Comparison of ENCODE assay signal across 25 mouse cellular contexts in genomic region chr5:147135089-147135446, GRCm38 (mm10). TPM values are rescaled to one million over a fixed set of nuclear protein-coding genes. Genes with fewer than 3 reads are reported as not detected.
"Had no signal": no experiment of that assay in that cellular context is flagged by ENCODE, and none has a peak within 500 bp of the region (broad histone marks: within the 10 kb centered on the region; RNA-seq: fewer than 3 reads in every experiment).

No protein-coding gene starts in this region.

- H3K4me3 ChIP-seq: layer of hippocampus, adult 2 months; limb, embryonic 10.5 days; limb, embryonic 13.5 days; liver, embryonic 12.5 days; liver, embryonic 15.5 days; lung, embryonic 15.5 days; megakaryocyte, embryonic 14.5 days; myocyte; neural tube, embryonic 13.5 days had no signal

- H3K9me3 ChIP-seq: limb, embryonic 10.5 days; limb, embryonic 13.5 days; liver, embryonic 12.5 days; liver, embryonic 15.5 days; lung, embryonic 15.5 days; neural tube, embryonic 13.5 days had no signal

- ATAC-seq: intestine, embryonic 16.5 days; liver, embryonic 12.5 days had no signal

- H3K9ac ChIP-seq: limb, embryonic 13.5 days; liver, embryonic 12.5 days; liver, embryonic 15.5 days; lung, embryonic 15.5 days; neural tube, embryonic 13.5 days had no signal

- H3K4me1 ChIP-seq: liver, embryonic 12.5 days; liver, embryonic 15.5 days; megakaryocyte, embryonic 14.5 days had no signal

- H3K27me3 ChIP-seq: limb, embryonic 13.5 days; liver, embryonic 12.5 days had no signal

- H3K36me3 ChIP-seq: limb, embryonic 10.5 days; limb, embryonic 13.5 days; liver, embryonic 12.5 days; liver, embryonic 15.5 days; lung, embryonic 15.5 days; neural tube, embryonic 13.5 days had no signal

- DNase-seq: layer of hippocampus, adult 9-11 months; liver; lung, adult 18-20 months; lung, postnatal 10 days; lung, postnatal 36 days; thymus, adult 18-20 months; thymus, postnatal 4 days had no signal

- H3K27ac ChIP-seq: kidney, postnatal 0 days; layer of hippocampus, adult 2 months; limb, embryonic 10.5 days; limb, embryonic 13.5 days; liver, embryonic 12.5 days; liver, embryonic 15.5 days; lung, embryonic 15.5 days; neural tube, embryonic 13.5 days had no signal

- H3K4me2 ChIP-seq: limb, embryonic 13.5 days; liver, embryonic 12.5 days; liver, embryonic 15.5 days; lung, embryonic 15.5 days; neural tube, embryonic 13.5 days had no signal

RNA-seq across cellular contexts. Expression of gene Gsx1, which starts 53.4 kb away (rescaled TPM):
- polyA plus RNA-seq: intestine, embryonic 16.5 days; kidney, adult 2 months; kidney, embryonic 14.5 days; kidney, postnatal 0 days; large intestine, adult 2 months; limb, embryonic 10.5 days; limb, embryonic 13.5 days; liver, embryonic 12.5 days; liver, embryonic 15.5 days; lung, embryonic 15.5 days; myocyte; small intestine, adult 2 months; spleen, adult 2 months; stomach, embryonic 16.5 days; testis, adult 2 months had no signal
